Mouse (Mus musculus): Measurements from ENCODE around the gene Fgfr2. TPM values are rescaled to one million over a fixed set of nuclear protein-coding genes. Genes with fewer than 3 reads are reported as not detected.

Gene Fgfr2
- polyA plus RNA-seq, 1 experiment from 2014 or later: 24.9 TPM

GRCm38 (mm10) chr7:133113185-133113895 lies 9.8 kb downstream of the Fgfr2 start:
- Histone ChIP-seq H3K27ac (ENCODE audit: low read depth, low read length) (no peak overlapping the region), H3K36me3 (ENCODE audit: control insufficient read depth, insufficient read depth, low read length) (no peaks in the 10 kb centered on the region), H3K4me3 (ENCODE audit: low read depth, low read length) (no peak overlapping the region), H3K27me3 (ENCODE audit: control insufficient read depth, insufficient read depth, low read length) (no peaks in the 10 kb centered on the region), H3K9ac (ENCODE audit: low read depth, low read length) (no peak overlapping the region), H3K4me2 (no peak overlapping the region), H3K4me1 (ENCODE audit: control insufficient read depth, insufficient read depth, low read length) (peaks cover 66% of the 10 kb centered on the region), H3K9me3 (replicated peaks; ENCODE audit: control insufficient read depth, low read length) (no peaks in the 10 kb centered on the region)
- ATAC-seq (replicated peaks; ENCODE audit: insufficient number of reproducible peaks, low FRiP score, low TSS enrichment): no peak
- WGBS (ENCODE audit: insufficient replicate concordance): 79% methylated on average over 8 of the region's 8 CpGs

GRCm38 (mm10) chr7:133112351-133112831 lies 10.8 kb downstream of the Fgfr2 start:
- H3K9ac ChIP-seq (ENCODE audit: low read depth, low read length): peak overlapping the region; percentile 29; the same call in 1 of the 2 replicates
- no peaks in the 10 kb centered on the region for H3K36me3 ChIP-seq (ENCODE audit: control insufficient read depth, insufficient read depth, low read length)
- H3K27me3 ChIP-seq (ENCODE audit: control insufficient read depth, insufficient read depth, low read length): no peaks in the 10 kb centered on the region
- ATAC-seq (replicated peaks; ENCODE audit: insufficient number of reproducible peaks, low FRiP score, low TSS enrichment): no peak
- H3K4me1 ChIP-seq (ENCODE audit: control insufficient read depth, insufficient read depth, low read length): peaks cover 59% of the 10 kb centered on the region
- H3K4me2 ChIP-seq: no peak overlapping the region
- H3K4me3 ChIP-seq (ENCODE audit: low read depth, low read length): no peak overlapping the region
- H3K27ac ChIP-seq (ENCODE audit: low read depth, low read length): 0 out of 2 replicates have a peak overlapping the region, but pooled peaks have one; percentile 18
- 36% methylated on average over 6 of the region's 6 CpGs for WGBS (ENCODE audit: insufficient replicate concordance)
- H3K9me3 ChIP-seq (replicated peaks; ENCODE audit: control insufficient read depth, low read length): no peaks in the 10 kb centered on the region

- H3K4me3 ChIP-seq (ENCODE audit: low read depth, low read length): no peak overlapping the region
- no peak overlapping the region for H3K9ac ChIP-seq (ENCODE audit: low read depth, low read length)
- no peaks in the 10 kb centered on the region for H3K36me3 ChIP-seq (ENCODE audit: control insufficient read depth, insufficient read depth, low read length)
- WGBS (ENCODE audit: insufficient replicate concordance): 93% methylated on average over 4 of the region's 4 CpGs
- H3K9me3 ChIP-seq (replicated peaks; ENCODE audit: control insufficient read depth, low read length): no peaks in the 10 kb centered on the region
- no peak overlapping the region for H3K4me2 ChIP-seq
- no peak overlapping the region for H3K27ac ChIP-seq (ENCODE audit: low read depth, low read length)
- peaks cover 35% of the 10 kb centered on the region for H3K4me1 ChIP-seq (ENCODE audit: control insufficient read depth, insufficient read depth, low read length)
- no peaks in the 10 kb centered on the region for H3K27me3 ChIP-seq (ENCODE audit: control insufficient read depth, insufficient read depth, low read length)
- ATAC-seq (replicated peaks; ENCODE audit: insufficient number of reproducible peaks, low FRiP score, low TSS enrichment): no peak
Measured at GRCm38 (mm10) chr7:133109442-133109841, 13.7 kb downstream of the Fgfr2 start.

GRCm38 (mm10) chr7:133108695-133109094 lies 14.5 kb downstream of the Fgfr2 start:
- Histone ChIP-seq H3K9me3 (replicated peaks; ENCODE audit: control insufficient read depth, low read length) (no peaks in the 10 kb centered on the region), H3K36me3 (ENCODE audit: control insufficient read depth, insufficient read depth, low read length) (no peaks in the 10 kb centered on the region), H3K27me3 (ENCODE audit: control insufficient read depth, insufficient read depth, low read length) (no peaks in the 10 kb centered on the region), H3K9ac (ENCODE audit: low read depth, low read length) (no peak overlapping the region), H3K4me2 (no peak overlapping the region), H3K4me1 (ENCODE audit: control insufficient read depth, insufficient read depth, low read length) (peaks cover 29% of the 10 kb centered on the region), H3K27ac (ENCODE audit: low read depth, low read length) (no peak overlapping the region), H3K4me3 (ENCODE audit: low read depth, low read length) (no peak overlapping the region)
- no peak for ATAC-seq (replicated peaks; ENCODE audit: insufficient number of reproducible peaks, low FRiP score, low TSS enrichment)
- WGBS (ENCODE audit: insufficient replicate concordance): 82% methylated on average over 2 of the region's 2 CpGs

- H3K27me3 ChIP-seq (ENCODE audit: control insufficient read depth, insufficient read depth, low read length): no peaks in the 10 kb centered on the region
- no peaks in the 10 kb centered on the region for H3K9me3 ChIP-seq (replicated peaks; ENCODE audit: control insufficient read depth, low read length)
- ATAC-seq (replicated peaks; ENCODE audit: insufficient number of reproducible peaks, low FRiP score, low TSS enrichment): no peak
- H3K4me2 ChIP-seq: no peak overlapping the region
- 0 out of 2 replicates have a peak overlapping the region, but pooled peaks have one; percentile 16 for H3K9ac ChIP-seq (ENCODE audit: low read depth, low read length)
- no peak overlapping the region for H3K4me3 ChIP-seq (ENCODE audit: low read depth, low read length)
- no peak overlapping the region for H3K27ac ChIP-seq (ENCODE audit: low read depth, low read length)
- H3K4me1 ChIP-seq (ENCODE audit: control insufficient read depth, insufficient read depth, low read length): peaks cover 37% of the 10 kb centered on the region
- WGBS (ENCODE audit: insufficient replicate concordance): 71% methylated on average over 3 of the region's 3 CpGs
- no peaks in the 10 kb centered on the region; the same call in 1 of the 2 replicates for H3K36me3 ChIP-seq (ENCODE audit: control insufficient read depth, insufficient read depth, low read length)
Measured at GRCm38 (mm10) chr7:133102578-133102977, 20.6 kb downstream of the Fgfr2 start.

GRCm38 (mm10) chr7:133101070-133101469 lies 22.1 kb downstream of the Fgfr2 start:
- Histone ChIP-seq H3K4me1 (ENCODE audit: control insufficient read depth, insufficient read depth, low read length) (peaks cover 34% of the 10 kb centered on the region), H3K4me2 (no peak overlapping the region), H3K36me3 (ENCODE audit: control insufficient read depth, insufficient read depth, low read length) (no peaks in the 10 kb centered on the region; the same call in 1 of the 2 replicates), H3K27me3 (ENCODE audit: control insufficient read depth, insufficient read depth, low read length) (no peaks in the 10 kb centered on the region), H3K9me3 (replicated peaks; ENCODE audit: control insufficient read depth, low read length) (no peaks in the 10 kb centered on the region), H3K27ac (ENCODE audit: low read depth, low read length) (no peak overlapping the region), H3K9ac (ENCODE audit: low read depth, low read length) (no peak overlapping the region), H3K4me3 (ENCODE audit: low read depth, low read length) (no peak overlapping the region)
- WGBS (ENCODE audit: insufficient replicate concordance): 84% methylated on average over 6 of the region's 6 CpGs
- ATAC-seq (replicated peaks; ENCODE audit: insufficient number of reproducible peaks, low FRiP score, low TSS enrichment): no peak

- H3K4me1 ChIP-seq (ENCODE audit: control insufficient read depth, insufficient read depth, low read length): peaks cover 32% of the 10 kb centered on the region
- no peaks in the 10 kb centered on the region; the same call in 1 of the 2 replicates for H3K36me3 ChIP-seq (ENCODE audit: control insufficient read depth, insufficient read depth, low read length)
- WGBS (ENCODE audit: insufficient replicate concordance): 68% methylated on average over 6 of the region's 6 CpGs
- no peaks in the 10 kb centered on the region for H3K9me3 ChIP-seq (replicated peaks; ENCODE audit: control insufficient read depth, low read length)
- H3K27ac ChIP-seq (ENCODE audit: low read depth, low read length): peak overlapping the region; percentile 37
- H3K9ac ChIP-seq (ENCODE audit: low read depth, low read length): no peak overlapping the region
- H3K4me3 ChIP-seq (ENCODE audit: low read depth, low read length): no peak overlapping the region
- ATAC-seq (replicated peaks; ENCODE audit: insufficient number of reproducible peaks, low FRiP score, low TSS enrichment): no peak
- H3K27me3 ChIP-seq (ENCODE audit: control insufficient read depth, insufficient read depth, low read length): no peaks in the 10 kb centered on the region
- no peak overlapping the region for H3K4me2 ChIP-seq
Measured at GRCm38 (mm10) chr7:133100178-133100577, 23.0 kb downstream of the Fgfr2 start.

- H3K36me3 ChIP-seq (ENCODE audit: control insufficient read depth, insufficient read depth, low read length): no peaks in the 10 kb centered on the region; the same call in 1 of the 2 replicates
- ATAC-seq (replicated peaks; ENCODE audit: insufficient number of reproducible peaks, low FRiP score, low TSS enrichment): no peak
- no peak overlapping the region for H3K9ac ChIP-seq (ENCODE audit: low read depth, low read length)
- H3K4me2 ChIP-seq: no peak overlapping the region; the same call in 1 of the 2 replicates
- H3K4me1 ChIP-seq (ENCODE audit: control insufficient read depth, insufficient read depth, low read length): peaks cover 32% of the 10 kb centered on the region
- WGBS (ENCODE audit: insufficient replicate concordance): 32% methylated on average over 4 of the region's 4 CpGs
- H3K9me3 ChIP-seq (replicated peaks; ENCODE audit: control insufficient read depth, low read length): no peaks in the 10 kb centered on the region
- H3K4me3 ChIP-seq (ENCODE audit: low read depth, low read length): no peak overlapping the region
- H3K27ac ChIP-seq (ENCODE audit: low read depth, low read length): no peak overlapping the region
- no peaks in the 10 kb centered on the region for H3K27me3 ChIP-seq (ENCODE audit: control insufficient read depth, insufficient read depth, low read length)
Measured at GRCm38 (mm10) chr7:133099266-133099665, 23.9 kb downstream of the Fgfr2 start.

All from heart, embryonic 11.5 days (tissue).